Mouse (Mus musculus) thymus, adult 2 months (tissue): ENCODE results near the gene Cers2. TPM values are rescaled to one million over a fixed set of nuclear protein-coding genes. Genes with fewer than 3 reads are reported as not detected.
"Not testable (repeated sequence)": the region's sequence is repeated elsewhere in the genome, so short reads cannot be mapped to it uniquely, and the experiment has no call there.

Experiments
- DNase-seq: peaks from one replicate; pipeline ENCODE4 v3.0.0; 2021
- H3K27ac ChIP-seq: fragments of 200-500 bp; 2 replicates; pipeline ENCODE4 v1.5.1; 2012; ENCODE audit warnings: low read length, control low read depth; ENCODE audit not compliant: control insufficient read depth, insufficient read depth
- H3K27me3 ChIP-seq: fragments of 200-500 bp; 2 replicates; pipeline ENCODE4 v1.6.1; 2012; ENCODE audit warnings: mild to moderate bottlenecking, low read length, moderate library complexity, mixed read lengths; ENCODE audit not compliant: control insufficient read depth, insufficient read depth
- H3K36me3 ChIP-seq: fragments of 200-500 bp; 2 replicates; pipeline ENCODE4 v1.6.1; 2012; ENCODE audit warnings: mild to moderate bottlenecking, low read length, moderate library complexity; ENCODE audit not compliant: control insufficient read depth, insufficient read depth
- H3K4me1 ChIP-seq: fragments of 200-500 bp; replicated peaks from 2 replicates; pipeline ENCODE4 v1.6.1; 2012; ENCODE audit warnings: low read length; ENCODE audit not compliant: control insufficient read depth, insufficient read depth
- H3K4me3 ChIP-seq: fragments of 200-500 bp; 2 replicates; pipeline ENCODE4 v1.5.1; 2012; ENCODE audit warnings: mild to moderate bottlenecking, low read length, control low read depth, moderate library complexity; ENCODE audit not compliant: control insufficient read depth, insufficient read depth
- CTCF ChIP-seq: fragments of 200-500 bp; IDR thresholded peaks from 2 replicates; pipeline ENCODE4 v1.5.1; 2012; ENCODE audit warnings: mild to moderate bottlenecking, control low read depth, low read length, moderate library complexity, borderline replicate concordance; ENCODE audit not compliant: control insufficient read depth, poor library complexity, insufficient read depth; ENCODE audit errors: extremely low read depth
- POLR2A ChIP-seq: fragments of 200-500 bp; IDR thresholded peaks from 2 replicates; pipeline ENCODE4 v1.6.1; 2012; ENCODE audit warnings: mild to moderate bottlenecking, low read length, control low read depth, moderate library complexity; ENCODE audit not compliant: control insufficient read depth, poor library complexity, insufficient read depth; ENCODE audit errors: extremely low read depth
- WGBS: fragments of 180-500 bp; shearing (Covaris S2); methylation state at CpG from one replicate; pipeline ENCODE4 v1.1.7; 2018; 5-methylcytosine and 5-hydroxymethylcytosine counted together
- polyA plus RNA-seq: library from polyadenylated mRNA; depleted of rRNA; stranded (reverse); fragments of >200 nt; gene quantifications from 2 replicates; pipeline ENCODE4 v1.2.3, GENCODE M21; 2012; rRNA removed

Cers2 gene
- polyA plus RNA-seq, 1 experiment: 129 TPM

DNA sequence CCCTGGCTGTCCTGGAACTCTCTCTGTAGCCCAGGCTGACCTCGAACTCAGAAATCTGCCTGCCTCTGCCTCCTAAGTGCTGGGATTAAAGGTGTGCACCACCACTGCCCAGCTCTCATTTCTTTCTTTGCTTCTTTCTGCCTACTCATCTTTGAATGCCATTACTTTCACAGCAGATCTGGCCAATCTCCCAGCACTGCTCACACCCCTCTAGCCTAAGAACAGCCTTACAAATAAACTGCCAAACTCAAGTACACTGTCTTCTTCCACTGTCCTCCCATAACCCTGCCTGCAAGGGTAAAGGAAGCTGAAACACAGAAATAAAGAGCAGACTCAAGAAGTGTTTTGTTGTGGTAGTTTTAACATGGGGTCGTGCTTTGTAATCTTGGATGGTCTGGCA lies 43.2 kb downstream of the Cers2 start:
- no peak overlapping the region for H3K27ac ChIP-seq
- no peaks in the 10 kb centered on the region for H3K4me1 ChIP-seq
- WGBS: 97% methylated on average over 2 of the region's 2 CpGs
- TF ChIP-seq CTCF (no peak), POLR2A (no peak)
- DNase-seq: no peak
- peaks cover 11% of the 10 kb centered on the region for H3K36me3 ChIP-seq
- no peaks in the 10 kb centered on the region for H3K27me3 ChIP-seq
- no peak overlapping the region for H3K4me3 ChIP-seq

DNA sequence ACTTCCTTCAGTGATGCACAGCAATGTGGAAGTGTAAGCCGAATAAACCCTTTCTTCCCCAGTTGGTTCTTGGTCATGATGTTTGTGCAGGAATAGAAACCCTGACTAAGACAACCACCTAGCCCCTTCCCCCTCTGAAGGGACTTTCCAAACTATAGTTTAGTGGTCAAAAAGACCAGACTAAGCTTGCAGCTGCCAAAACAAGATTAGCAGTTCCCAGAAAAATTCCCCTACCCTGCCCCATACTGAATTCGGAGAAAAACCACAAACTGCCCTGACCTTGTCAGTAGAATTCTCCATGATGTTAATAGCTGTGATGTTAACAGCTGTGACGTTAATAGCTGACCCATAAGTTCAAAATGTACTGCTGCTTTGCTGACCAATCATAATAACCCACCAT lies 45.7 kb downstream of the Cers2 start:
- not testable (repeated sequence) for H3K4me1 ChIP-seq, H3K4me3 ChIP-seq, H3K27ac ChIP-seq, DNase-seq, H3K36me3 ChIP-seq, H3K27me3 ChIP-seq
- 83% methylated on average over 3 of the region's 3 CpGs for WGBS

DNA sequence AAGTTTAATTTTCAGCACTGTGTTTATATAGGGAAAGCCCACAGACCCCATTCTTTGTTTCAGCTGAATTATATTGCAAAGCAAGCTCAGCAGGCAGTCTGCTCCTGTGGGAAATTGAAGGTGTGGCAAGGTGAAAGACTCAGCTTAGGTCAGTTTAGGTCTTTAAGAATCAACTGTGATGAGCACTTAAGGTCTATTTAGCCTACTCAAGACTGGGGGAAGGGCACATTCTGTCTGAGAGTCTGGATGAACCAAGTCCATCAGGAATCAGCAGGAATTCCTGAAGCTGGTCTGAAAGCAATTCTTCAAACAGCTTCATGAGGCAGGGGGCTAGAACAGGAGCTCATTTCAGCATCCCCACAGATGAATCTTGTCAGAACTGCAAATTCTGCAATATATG lies 55.5 kb downstream of the Cers2 start:
- no peak for TF ChIP-seq POLR2A
- TF ChIP-seq CTCF: no peak
- Histone ChIP-seq H3K4me1 (no peaks in the 10 kb centered on the region), H3K27ac (no peak overlapping the region), H3K36me3 (no peaks in the 10 kb centered on the region), H3K4me3 (no peak overlapping the region), H3K27me3 (no peaks in the 10 kb centered on the region)
- no peak for DNase-seq

Other genes starting within 250 kb of the Cers2 start
- 36.5 and 37.8 TPM in 2 replicates for gene Pip5k1a, start 207.9 kb upstream of the Cers2 start, polyA plus RNA-seq
- 77.1 and 78.4 TPM in 2 replicates for gene Vps72, start 203.8 kb upstream of the Cers2 start, polyA plus RNA-seq
- 1.8 and 3.6 TPM in 2 replicates for gene Tmod4, start 190.3 kb upstream of the Cers2 start, polyA plus RNA-seq
- gene Scnm1, start 180.8 kb upstream of the Cers2 start, polyA plus RNA-seq: 56.4 and 63.8 TPM in 2 replicates
- gene Lysmd1, start 180.7 kb upstream of the Cers2 start, polyA plus RNA-seq: 13.1 and 14.1 TPM in 2 replicates
- gene Tnfaip8l2, start 172.4 kb upstream of the Cers2 start, polyA plus RNA-seq: 78.5 and 79.6 TPM in 2 replicates
- gene Sema6c, start 154.3 kb upstream of the Cers2 start, polyA plus RNA-seq: 12.0 and 14.0 TPM in 2 replicates
- 39.7 and 41.7 TPM in 2 replicates for gene Gabpb2, start 96.9 kb upstream of the Cers2 start, polyA plus RNA-seq
- 137 and 156 TPM in 2 replicates for gene Cdc42se1, start 86.1 kb upstream of the Cers2 start, polyA plus RNA-seq
- gene Mllt11, start 82.6 kb upstream of the Cers2 start, polyA plus RNA-seq: 53.0 and 66.1 TPM in 2 replicates
- gene Gm128, start 73.2 kb upstream of the Cers2 start, polyA plus RNA-seq: 0.30 and 0.33 TPM in 2 replicates
- gene Bnipl, start 63.6 kb upstream of the Cers2 start, polyA plus RNA-seq: 1.3 and 1.6 TPM in 2 replicates
- gene Mindy1, start 33.4 kb upstream of the Cers2 start, polyA plus RNA-seq: 50.3 and 50.4 TPM in 2 replicates
- 17.2 and 18.5 TPM in 2 replicates for gene Prune1, start 32.7 kb upstream of the Cers2 start, polyA plus RNA-seq
- 1.4 and 1.5 TPM in 2 replicates for gene Anxa9, start 7.6 kb upstream of the Cers2 start, polyA plus RNA-seq
- gene Setdb1, start 42.4 kb downstream of the Cers2 start, polyA plus RNA-seq: 30.7 and 31.8 TPM in 2 replicates
- not detected in 2 replicates for gene 4930558C23Rik, start 88.0 kb downstream of the Cers2 start, polyA plus RNA-seq
- gene Arnt, start 119.6 kb downstream of the Cers2 start, polyA plus RNA-seq: 40.5 and 54.5 TPM in 2 replicates
- gene Ctsk, start 184.5 kb downstream of the Cers2 start, polyA plus RNA-seq: 2.0 and 2.5 TPM in 2 replicates
- 48.5 and 70.6 TPM in 2 replicates for gene Ctss, start 212.0 kb downstream of the Cers2 start, polyA plus RNA-seq
- not detected in 2 replicates for gene Hormad1, start 244.9 kb downstream of the Cers2 start, polyA plus RNA-seq